Mouse (Mus musculus) lung, embryonic 16.5 days (tissue): Measurements from ENCODE around the gene S100a4. TPM values are rescaled to one million over a fixed set of nuclear protein-coding genes. Genes with fewer than 3 reads are reported as not detected.

Experiments
- ATAC-seq: fragments of 200-750 bp; cut with Nextera tagmentation; 2 replicates; pipeline ENCODE4 v1.8.0; 2017; ENCODE audit warnings: low read depth, mild to moderate bottlenecking, moderate library complexity
- H3K27ac ChIP-seq: fragments of 300-500 bp; sonication (generic); 2 replicates; pipeline ENCODE4 v1.5.1; 2014; ENCODE audit warnings: mild to moderate bottlenecking, control low read depth, low read length
- H3K27me3 ChIP-seq: fragments of 300-500 bp; sonication (generic); 2 replicates; pipeline ENCODE4 v1.6.1; 2014; ENCODE audit warnings: low read depth, low read length, mixed read lengths; ENCODE audit not compliant: control insufficient read depth, insufficient read depth
- H3K36me3 ChIP-seq: fragments of 300-500 bp; sonication (generic); 2 replicates; pipeline ENCODE4 v1.6.1; 2014; ENCODE audit warnings: low read length; ENCODE audit not compliant: control insufficient read depth, insufficient read depth
- H3K4me1 ChIP-seq: fragments of 300-500 bp; sonication (generic); replicated peaks from 2 replicates; pipeline ENCODE4 v1.6.1; 2014; ENCODE audit warnings: low read length, mixed read lengths; ENCODE audit not compliant: control insufficient read depth, insufficient read depth
- H3K4me2 ChIP-seq: fragments of 300-500 bp; sonication (generic); 2 replicates; pipeline ENCODE4 v1.6.1; 2014; ENCODE audit warnings: low read depth, low read length, control low read depth
- H3K4me3 ChIP-seq: fragments of 300-500 bp; sonication (generic); 2 replicates; pipeline ENCODE4 v1.5.1; 2014; ENCODE audit warnings: mild to moderate bottlenecking, low read length, control low read depth
- H3K9ac ChIP-seq: fragments of 300-500 bp; sonication (generic); 2 replicates; pipeline ENCODE4 v1.6.1; 2014; ENCODE audit warnings: low read length, control low read depth
- H3K9me3 ChIP-seq: fragments of 300-500 bp; sonication (generic); 2 replicates; pipeline ENCODE4 v1.6.1; 2016; ENCODE audit warnings: low read length; ENCODE audit not compliant: control insufficient read depth
- WGBS: fragments of 180-500 bp; shearing (Covaris S2); extraction: QIAGEN DNeasy Blood & Tissue Kit; methylation state at CpG from one replicate; pipeline ENCODE4 v1.1.7; 2014; 5-methylcytosine and 5-hydroxymethylcytosine counted together
- polyA plus RNA-seq: library from polyadenylated mRNA; unstranded; fragments of >200 nt; fragmentation: Nextera tagmentation; extraction: Ambion mirVana; gene quantifications from 2 replicates; pipeline ENCODE4 v1.2.1, GENCODE M21; 2015

Gene S100a4
- polyA plus RNA-seq, 1 experiment from 2014 or later = 12.1 TPM

DNA sequence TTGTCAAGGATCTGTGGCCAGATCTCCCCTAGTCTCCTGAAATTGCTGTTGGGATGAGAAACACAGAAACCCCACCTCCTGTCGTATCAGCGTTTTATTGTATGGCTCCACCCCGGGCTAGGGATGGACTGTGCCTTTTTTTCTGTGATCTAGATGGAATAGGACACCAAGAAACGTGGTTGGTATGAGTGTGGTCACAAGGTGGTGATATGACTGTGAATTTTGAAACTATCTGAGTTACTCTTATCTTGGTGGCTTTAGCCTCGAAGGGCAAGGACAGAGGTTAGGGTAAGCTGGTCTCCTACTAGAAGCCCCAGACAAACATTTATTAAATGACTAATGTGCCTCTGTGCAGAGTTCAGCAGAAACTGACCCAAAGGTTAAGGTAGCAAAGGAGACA is 8.0 kb upstream of the S100a4 start:
- H3K9ac ChIP-seq = no peak overlapping the region
- 66% methylated on average over 5 of the region's 5 CpGs for WGBS

GRCm38 (mm10) chr3:90596810-90597209 is 6.8 kb upstream of the S100a4 start:
- H3K4me1 ChIP-seq = no peaks in the 10 kb centered on the region
- no peak overlapping the region for H3K9ac ChIP-seq
- H3K4me3 ChIP-seq = no peak overlapping the region
- no peak overlapping the region for H3K27ac ChIP-seq
- no peak for ATAC-seq
- no peaks in the 10 kb centered on the region for H3K36me3 ChIP-seq
- no peaks in the 10 kb centered on the region for H3K27me3 ChIP-seq
- no peak overlapping the region for H3K4me2 ChIP-seq
- H3K9me3 ChIP-seq = no peaks in the 10 kb centered on the region
- 82% methylated on average over 6 of the region's 6 CpGs for WGBS

More for the DNA sequence above, 8.0 kb upstream of the S100a4 start:
- Histone ChIP-seq H3K4me2 (no peak overlapping the region), H3K27ac (no peak overlapping the region), H3K9me3 (no peaks in the 10 kb centered on the region), H3K4me1 (no peaks in the 10 kb centered on the region), H3K36me3 (no peaks in the 10 kb centered on the region), H3K4me3 (no peak overlapping the region), H3K27me3 (no peaks in the 10 kb centered on the region)
- ATAC-seq = no peak

GRCm38 (mm10) chr3:90597736-90598135 is 5.8 kb upstream of the S100a4 start:
- no peak overlapping the region for H3K9ac ChIP-seq
- H3K4me2 ChIP-seq = no peak overlapping the region
- no peaks in the 10 kb centered on the region for H3K27me3 ChIP-seq
- WGBS = 25% methylated on average over 6 of the region's 6 CpGs
- no peaks in the 10 kb centered on the region for H3K9me3 ChIP-seq
- no peak overlapping the region for H3K27ac ChIP-seq
- no peaks in the 10 kb centered on the region for H3K4me1 ChIP-seq
- no peaks in the 10 kb centered on the region for H3K36me3 ChIP-seq
- no peak overlapping the region for H3K4me3 ChIP-seq
- ATAC-seq = no peak

DNA sequence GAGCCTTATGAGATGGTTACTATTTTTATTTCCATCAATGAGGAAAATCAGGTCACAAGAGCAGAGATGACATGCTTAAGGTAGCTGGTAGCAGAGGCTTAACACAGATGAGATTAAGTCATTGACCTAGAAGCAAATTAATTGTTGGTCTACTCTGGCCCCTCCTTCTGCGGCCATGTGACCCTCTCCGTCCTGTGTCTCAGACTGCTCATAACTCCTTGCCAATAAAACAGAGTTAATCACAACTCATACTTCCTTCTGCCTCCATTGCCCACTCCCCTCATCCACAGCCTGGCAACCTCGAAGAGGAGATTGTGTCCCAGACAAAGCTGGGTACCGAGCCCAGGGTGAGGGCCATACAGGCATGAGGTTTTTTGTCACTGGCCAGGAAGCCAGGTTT is 5.4 kb upstream of the S100a4 start:
- Histone ChIP-seq H3K4me1 (no peaks in the 10 kb centered on the region), H3K36me3 (no peaks in the 10 kb centered on the region), H3K27me3 (no peaks in the 10 kb centered on the region), H3K9me3 (no peaks in the 10 kb centered on the region), H3K4me2 (no peak overlapping the region), H3K27ac (no peak overlapping the region), H3K4me3 (no peak overlapping the region), H3K9ac (no peak overlapping the region)
- WGBS = 68% methylated on average over 4 of the region's 4 CpGs
- ATAC-seq = no peak

GRCm38 (mm10) chr3:90599401-90599800 is 4.2 kb upstream of the S100a4 start:
- Histone ChIP-seq H3K27me3 (no peaks in the 10 kb centered on the region), H3K27ac (no peak overlapping the region), H3K4me2 (no peak overlapping the region), H3K4me3 (no peak overlapping the region), H3K9me3 (no peaks in the 10 kb centered on the region), H3K9ac (no peak overlapping the region), H3K4me1 (peaks cover 9% of the 10 kb centered on the region), H3K36me3 (no peaks in the 10 kb centered on the region)
- WGBS = 61% methylated on average over 3 of the region's 3 CpGs
- no peak for ATAC-seq

- H3K36me3 ChIP-seq = no peaks in the 10 kb centered on the region
- no peak overlapping the region for H3K4me2 ChIP-seq
- ATAC-seq = no peak
- no peaks in the 10 kb centered on the region for H3K9me3 ChIP-seq
- no peak overlapping the region for H3K27ac ChIP-seq
- 82% methylated on average over 6 of the region's 6 CpGs for WGBS
- H3K4me3 ChIP-seq = no peak overlapping the region
- H3K27me3 ChIP-seq = no peaks in the 10 kb centered on the region
- H3K9ac ChIP-seq = no peak overlapping the region
- H3K4me1 ChIP-seq = peaks cover 15% of the 10 kb centered on the region
These were observed 3.5 kb upstream of the S100a4 start for GRCm38 (mm10) chr3:90600036-90600435.

DNA sequence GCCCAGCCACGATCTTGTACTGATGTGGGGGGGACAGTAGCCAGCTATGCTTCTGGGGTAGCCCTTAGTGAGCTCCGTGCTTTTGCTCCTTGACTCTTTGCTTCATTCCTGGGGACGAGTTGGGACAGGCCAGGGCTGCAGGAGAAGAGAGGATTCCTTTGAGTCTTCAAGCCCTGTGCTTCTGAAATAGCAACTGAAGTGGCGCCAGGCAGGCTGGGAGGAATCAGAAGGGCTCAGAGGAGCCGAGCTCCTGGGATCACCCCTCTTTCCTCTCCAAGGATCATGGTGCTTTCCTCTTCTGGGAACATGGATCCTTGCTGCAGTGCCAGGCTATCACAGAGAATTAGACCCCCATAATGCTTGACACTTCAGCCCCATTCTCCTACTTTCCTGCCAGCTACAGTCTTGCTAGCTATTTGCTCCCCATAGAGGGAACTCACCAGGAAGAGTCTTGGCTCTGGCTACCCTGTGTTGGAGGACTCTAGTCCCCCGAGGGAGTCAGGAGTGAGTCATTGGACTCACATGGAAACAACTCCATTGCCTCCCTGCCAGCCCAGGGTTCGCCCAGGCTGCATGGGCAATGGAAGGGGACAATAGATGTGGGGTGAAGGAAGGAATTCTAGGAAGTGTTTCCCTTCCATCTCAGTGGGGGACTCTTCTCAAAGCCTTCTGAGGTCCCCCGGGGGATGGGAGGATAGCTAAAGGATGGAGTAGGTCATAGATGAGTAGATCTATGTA is 2.9 kb upstream of the S100a4 start:
- H3K36me3 ChIP-seq = no peaks in the 10 kb centered on the region
- H3K27me3 ChIP-seq = no peaks in the 10 kb centered on the region
- no peak overlapping the region for H3K9ac ChIP-seq
- H3K4me3 ChIP-seq = no peak overlapping the region
- no peak overlapping the region for H3K27ac ChIP-seq
- no peak for ATAC-seq
- H3K4me2 ChIP-seq = no peak overlapping the region
- H3K9me3 ChIP-seq = no peaks in the 10 kb centered on the region
- 72% methylated on average over 8 of the region's 8 CpGs for WGBS
- peaks cover 21% of the 10 kb centered on the region for H3K4me1 ChIP-seq

GRCm38 (mm10) chr3:90601486-90602110 is 2.0 kb upstream of the S100a4 start, which contains the start of gene Gm42674:
Gm42674 (plus strand) TSS chr3:90601904.
- Histone ChIP-seq H3K4me2 (no peak within 1 kb of the TSS), H3K9me3 (no peaks in the 10 kb centered on the region), H3K36me3 (no peaks in the 10 kb centered on the region), H3K4me1 (peaks cover 27% of the 10 kb centered on the region), H3K27ac (no peak within 1 kb of the TSS), H3K9ac (no peak within 1 kb of the TSS), H3K4me3 (no peak within 1 kb of the TSS), H3K27me3 (no peaks in the 10 kb centered on the region)
- no peak for ATAC-seq
- WGBS = 70% methylated on average over 11 of the region's 11 CpGs

DNA sequence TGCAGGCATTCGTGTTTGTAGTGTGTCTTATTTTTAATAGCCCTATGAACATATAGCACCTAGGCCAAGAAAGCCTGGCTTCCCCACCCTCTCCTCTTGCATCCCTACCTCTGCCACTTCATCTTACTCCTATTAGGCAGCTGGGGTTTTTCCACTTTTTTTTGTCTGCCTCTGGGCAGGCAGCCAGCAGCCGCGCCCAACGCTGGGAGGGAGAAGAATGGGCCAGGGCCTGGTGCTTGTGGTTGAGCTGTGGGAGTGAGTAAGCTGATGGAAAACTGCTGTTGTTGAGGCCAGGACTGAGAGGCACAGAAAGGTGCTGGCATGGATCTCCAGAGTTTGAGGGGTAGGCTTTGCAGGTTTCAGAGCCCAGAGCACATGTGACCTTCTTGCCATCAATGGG is 845 bp downstream of the S100a4 start:
- ATAC-seq = peak; percentile 88
- H3K4me2 ChIP-seq = no peak overlapping the region
- H3K27me3 ChIP-seq = no peaks in the 10 kb centered on the region
- H3K4me3 ChIP-seq = no peak overlapping the region
- H3K27ac ChIP-seq = peak overlapping the region; percentile 85
- peaks cover 27% of the 10 kb centered on the region for H3K4me1 ChIP-seq
- H3K9me3 ChIP-seq = no peaks in the 10 kb centered on the region
- H3K9ac ChIP-seq = no peak overlapping the region
- 13% methylated on average over 4 of the region's 4 CpGs for WGBS
- H3K36me3 ChIP-seq = no peaks in the 10 kb centered on the region
